Mouse (Mus musculus) C2C12 (cell line): ENCODE results near the gene Ugt1a6b. TPM values are rescaled to one million over a fixed set of nuclear protein-coding genes. Genes with fewer than 3 reads are reported as not detected.
"Not testable (repeated sequence)": the region's sequence is repeated elsewhere in the genome, so short reads cannot be mapped to it uniquely, and the experiment has no call there.

ENCODE experiments used
- H3K27me3 ChIP-seq: one replicate; pipeline ENCODE4 v1.6.1; 2011; ENCODE audit not compliant: control insufficient read depth, insufficient read depth, insufficient read length
- H3K36me3 ChIP-seq: one replicate; pipeline ENCODE4 v1.6.1; 2011; ENCODE audit not compliant: control insufficient read depth, insufficient read depth
- H3K4me3 ChIP-seq: one replicate; pipeline ENCODE4 v1.5.1; 2011; ENCODE audit warnings: mild to moderate bottlenecking, control low read depth; ENCODE audit not compliant: poor library complexity, insufficient read depth, severe bottlenecking
- H3K79me2 ChIP-seq: one replicate; pipeline ENCODE4 v1.6.1; 2011; ENCODE audit not compliant: control insufficient read depth, insufficient read depth
- H3K79me3 ChIP-seq: one replicate; pipeline ENCODE4 v1.6.1; 2011; ENCODE audit warnings: low read depth, control low read depth
- H3ac ChIP-seq: one replicate; pipeline ENCODE3; 2011; ENCODE audit warnings: low read depth; ENCODE audit not compliant: control insufficient read depth, insufficient read length
- CEBPB ChIP-seq: IDR thresholded peaks from one replicate; pipeline ENCODE4 v1.6.1; 2011; ENCODE audit warnings: low read depth, mild to moderate bottlenecking, control low read depth, moderate library complexity
- CTCF ChIP-seq: IDR thresholded peaks from one replicate; pipeline ENCODE4 v1.5.1; 2011; ENCODE audit not compliant: control insufficient read depth, insufficient read depth, insufficient read length
- FOSL1 ChIP-seq: IDR thresholded peaks from one replicate; pipeline ENCODE4 v1.8.0; 2011; ENCODE audit warnings: mild to moderate bottlenecking, low read length; ENCODE audit not compliant: poor library complexity, insufficient read depth, severe bottlenecking
- MAX ChIP-seq: IDR thresholded peaks from one replicate; pipeline ENCODE4 v1.6.1; 2011; ENCODE audit warnings: mild to moderate bottlenecking, control low read depth
- MYOD1 ChIP-seq: IDR thresholded peaks from one replicate; pipeline ENCODE4 v1.6.1; 2011; ENCODE audit warnings: low read depth; ENCODE audit not compliant: control insufficient read depth, insufficient read length
- MYOG ChIP-seq: IDR thresholded peaks from one replicate; pipeline ENCODE4 v1.6.1; 2011; ENCODE audit not compliant: control insufficient read depth, insufficient read length; ENCODE audit errors: extremely low read depth
- USF1 ChIP-seq: IDR thresholded peaks from one replicate; pipeline ENCODE4 v1.6.1; 2011; ENCODE audit warnings: low read depth, mild to moderate bottlenecking, control low read depth, moderate library complexity
- polyA plus RNA-seq: library from polyadenylated mRNA; unstranded; fragments of >200 nt; fragmentation: generic; extraction: Trizol; gene quantifications from one replicate; pipeline ENCODE4 v1.2.1, GENCODE M21; 2012; ENCODE audit warnings: missing spikeins

Gene Ugt1a6b
- polyA plus RNA-seq, 1 experiment: not detected

- Histone ChIP-seq H3K79me2 (no peaks in the 10 kb centered on the region), H3K4me3 (no peak overlapping the region), H3K36me3 (no peaks in the 10 kb centered on the region), H3K27me3 (no peaks in the 10 kb centered on the region), H3K79me3 (no peaks in the 10 kb centered on the region), H3ac (no peak overlapping the region)
- TF ChIP-seq MAX (no peak), CEBPB (no peak), USF1 (no peak), FOSL1 (no peak), MYOD1 (no peak), MYOG (no peak), CTCF (no peak)
These were observed 33.6 kb downstream of the Ugt1a6b start for GRCm38 (mm10) chr1:88136646-88137045.

- TF ChIP-seq MYOD1 (no peak), CTCF (no peak), FOSL1 (no peak), MYOG (no peak), USF1 (no peak), CEBPB (no peak), MAX (no peak)
- Histone ChIP-seq H3K4me3 (no peak overlapping the region), H3K36me3 (no peaks in the 10 kb centered on the region), H3K79me3 (no peaks in the 10 kb centered on the region), H3K79me2 (no peaks in the 10 kb centered on the region), H3ac (no peak overlapping the region), H3K27me3 (no peaks in the 10 kb centered on the region)
These were observed 34.2 kb downstream of the Ugt1a6b start for GRCm38 (mm10) chr1:88137264-88137663.

DNA sequence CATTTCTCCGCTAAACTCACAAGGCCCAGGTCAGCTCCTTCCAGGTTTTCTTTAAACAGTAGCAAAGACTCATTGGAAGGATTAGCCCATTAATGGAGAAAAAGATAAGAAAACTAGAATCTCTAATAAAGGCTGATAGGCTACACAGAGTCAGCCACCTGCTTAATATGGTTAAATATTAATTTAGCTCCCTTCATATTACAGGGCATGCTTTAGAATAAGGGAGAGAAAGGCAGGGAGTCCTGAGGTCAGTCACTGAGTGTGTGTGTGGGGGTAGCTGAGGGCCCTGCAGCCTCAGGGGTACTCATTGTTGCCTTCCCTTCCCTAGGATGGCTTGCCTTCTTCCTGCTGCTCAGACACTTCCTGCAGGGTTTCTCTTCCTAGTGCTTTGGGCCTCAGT, 35.1 kb downstream of the Ugt1a6b start:
- no peak overlapping the region for H3ac ChIP-seq
- no peaks in the 10 kb centered on the region for H3K36me3 ChIP-seq
- H3K79me2 ChIP-seq: no peaks in the 10 kb centered on the region
- no peak overlapping the region for H3K4me3 ChIP-seq
- no peaks in the 10 kb centered on the region for H3K79me3 ChIP-seq
- TF ChIP-seq CEBPB (no peak), MYOG (no peak), CTCF (no peak), FOSL1 (no peak), MAX (no peak), USF1 (no peak), MYOD1 (no peak)
- H3K27me3 ChIP-seq: no peaks in the 10 kb centered on the region

DNA sequence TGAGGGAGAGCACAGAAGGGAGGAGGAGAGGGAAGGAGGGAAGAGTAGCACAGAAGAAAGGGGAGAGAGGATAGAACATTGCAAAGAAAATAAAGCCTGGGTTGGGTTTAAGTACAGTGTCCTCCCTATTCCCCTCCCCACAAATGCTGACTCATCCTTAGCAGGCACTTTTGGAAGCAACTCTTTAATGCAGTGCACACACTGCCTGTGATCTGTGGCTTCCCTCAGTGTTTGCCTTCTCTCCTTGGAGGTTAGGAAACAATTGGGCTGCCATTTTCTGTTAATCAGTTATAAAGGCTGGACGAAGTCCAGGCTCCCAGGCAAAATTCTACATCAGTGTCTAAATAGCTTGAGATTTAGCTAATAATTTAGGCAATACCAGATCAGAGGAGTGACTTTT, 37.4 kb downstream of the Ugt1a6b start:
- H3ac ChIP-seq, H3K4me3 ChIP-seq, H3K79me2 ChIP-seq, H3K79me3 ChIP-seq, H3K36me3 ChIP-seq, H3K27me3 ChIP-seq: not testable (repeated sequence)

DNA sequence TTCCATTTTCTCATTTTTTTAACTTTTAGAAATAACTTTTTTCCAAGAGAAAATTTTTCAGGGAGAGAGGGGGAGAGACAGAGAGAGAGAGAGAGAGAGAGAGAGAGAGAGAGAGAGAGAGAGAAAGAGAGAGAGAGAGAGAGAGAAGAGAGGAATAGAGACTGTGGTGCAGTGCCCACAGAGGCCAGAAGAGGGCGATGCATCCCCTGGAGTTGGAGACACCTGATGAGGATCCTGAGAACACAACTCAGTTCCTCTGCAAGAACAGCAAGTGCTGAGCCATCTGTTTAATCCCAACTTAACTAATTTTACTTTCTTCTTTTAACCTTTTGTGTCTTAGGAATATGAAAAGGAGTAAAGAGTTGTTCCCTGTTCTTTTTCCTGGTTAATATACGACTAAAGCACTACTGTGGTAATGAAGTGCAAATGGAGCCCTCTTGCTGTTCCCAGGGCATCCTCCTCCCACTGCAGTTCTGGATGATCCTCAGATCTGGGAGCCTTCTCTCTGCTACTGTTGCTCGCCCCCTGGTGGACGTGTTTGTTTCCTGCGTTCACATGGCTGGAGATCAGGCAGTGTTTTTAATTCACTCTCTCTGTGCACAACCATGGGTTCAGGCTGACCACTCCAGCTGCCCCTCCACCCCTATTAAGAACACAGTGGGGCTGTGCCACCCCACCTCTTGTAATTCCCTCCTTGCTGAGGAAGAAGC, 41.1 kb downstream of the Ugt1a6b start:
- not testable (repeated sequence) for H3ac ChIP-seq, H3K4me3 ChIP-seq, H3K79me3 ChIP-seq, H3K27me3 ChIP-seq, H3K79me2 ChIP-seq, H3K36me3 ChIP-seq
- peak; percentile 8 for TF ChIP-seq CTCF

DNA sequence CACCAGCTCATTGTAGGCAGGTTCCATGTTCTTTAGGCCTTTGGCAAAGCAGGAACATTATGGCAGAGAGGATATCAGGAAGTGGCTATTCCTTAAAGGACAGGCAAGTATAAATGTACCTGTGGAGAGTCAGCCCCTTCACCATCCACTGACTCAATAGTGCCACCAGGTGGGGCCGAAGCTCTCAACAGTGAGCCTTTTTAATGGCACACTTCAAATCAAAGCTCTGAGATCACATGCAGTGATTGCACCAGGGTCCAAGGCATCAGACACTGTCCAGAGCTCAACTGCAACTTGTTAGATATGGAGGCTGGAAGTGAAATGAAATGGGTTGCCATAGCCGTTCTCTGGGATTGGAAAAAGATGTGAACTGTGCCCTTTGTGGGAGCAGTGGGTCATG, 42.2 kb downstream of the Ugt1a6b start:
- not testable (repeated sequence) for H3ac ChIP-seq, H3K4me3 ChIP-seq, H3K79me2 ChIP-seq, H3K79me3 ChIP-seq, H3K27me3 ChIP-seq, H3K36me3 ChIP-seq

DNA sequence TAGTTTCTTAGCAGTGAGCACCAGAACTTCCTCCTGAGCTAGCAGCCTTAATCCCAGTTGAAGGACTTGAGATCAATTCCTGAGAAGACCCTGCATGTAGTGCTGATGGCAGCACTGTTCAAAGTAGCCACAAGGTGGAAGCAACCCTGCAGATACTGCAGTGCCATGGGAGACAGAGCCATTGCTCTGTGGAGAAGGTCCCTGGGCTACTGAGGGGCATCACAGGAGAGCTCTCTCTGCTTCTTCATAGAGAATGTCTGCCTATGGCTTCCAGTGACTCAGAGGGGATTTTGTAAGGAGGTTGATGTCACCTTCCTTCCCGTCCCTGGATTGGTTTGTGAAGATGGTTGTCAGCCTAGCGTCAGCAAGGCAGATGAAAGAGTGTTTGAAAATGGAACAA, 47.1 kb downstream of the Ugt1a6b start:
- H3K36me3 ChIP-seq, H3K79me2 ChIP-seq, H3K79me3 ChIP-seq, H3K27me3 ChIP-seq, H3K4me3 ChIP-seq, H3ac ChIP-seq: not testable (repeated sequence)
- TF ChIP-seq CTCF: peak; percentile 2
